Mouse (Mus musculus) MEL (cell line): Measurements from ENCODE around the gene Rpl6. TPM values are rescaled to one million over a fixed set of nuclear protein-coding genes. Genes with fewer than 3 reads are reported as not detected.

Experiments used
- DNase-seq: peaks from one replicate; pipeline ENCODE4 v3.0.0; 2011; ENCODE audit warnings: low read depth, low spot score
- H3K27ac ChIP-seq: 2 replicates; pipeline ENCODE4 v1.5.1; 2012; ENCODE audit warnings: low read depth, mild to moderate bottlenecking, control low read depth, low read length, moderate library complexity; ENCODE audit not compliant: control insufficient read depth
- H3K27me3 ChIP-seq, 2 experiments: fragments of 150-350 bp in 1 of 2; sonication (generic) in 1 of 2; 2 replicates each; pipeline ENCODE4 v1.6.1; 2012; ENCODE audit warnings: low read length in 2 of 2, mild to moderate bottlenecking in 2 of 2, improper control_type of control experiment in 1 of 2, moderate library complexity in 1 of 2; ENCODE audit not compliant: insufficient read depth in 2 of 2, control insufficient read depth in 1 of 2
- H3K36me3 ChIP-seq, 2 experiments: 2 replicates each; pipeline ENCODE4 v1.6.1; 2012 to 2014; ENCODE audit warnings: low read length in 2 of 2, improper control_type of control experiment in 1 of 2, inconsistent platforms in 1 of 2, mild to moderate bottlenecking in 1 of 2; ENCODE audit not compliant: insufficient read depth in 2 of 2, control insufficient read depth in 1 of 2
- H3K4me1 ChIP-seq, 2 experiments: fragments of 150-350 bp in 1 of 2; sonication (generic) in 1 of 2; 2 replicates each; pipeline ENCODE4 v1.6.1; 2012; ENCODE audit warnings: low read length in 2 of 2, improper control_type of control experiment in 1 of 2, mild to moderate bottlenecking in 1 of 2; ENCODE audit not compliant: insufficient read depth in 2 of 2, control insufficient read depth in 1 of 2
- H3K4me3 ChIP-seq, 2 experiments: fragments of 150-350 bp in 1 of 2; sonication (generic) in 1 of 2; 2 replicates each; pipeline ENCODE4 v1.5.1; 2012; ENCODE audit warnings: low read depth in 2 of 2, low read length in 2 of 2, mild to moderate bottlenecking in 2 of 2, moderate library complexity in 2 of 2, control low read depth in 1 of 2, improper control_type of control experiment in 1 of 2; ENCODE audit not compliant: control insufficient read depth in 1 of 2, insufficient read depth in 1 of 2
- H3K79me2 ChIP-seq: 2 replicates; pipeline ENCODE4 v1.6.1; 2012; ENCODE audit warnings: mild to moderate bottlenecking, low read length, moderate library complexity; ENCODE audit not compliant: control insufficient read depth, poor library complexity, insufficient read depth
- H3K9ac ChIP-seq: 2 replicates; pipeline ENCODE4 v1.6.1; 2012; ENCODE audit warnings: low read depth, mild to moderate bottlenecking, control low read depth, low read length, moderate library complexity; ENCODE audit not compliant: control insufficient read depth, poor library complexity, severe bottlenecking
- H3K9me3 ChIP-seq: fragments of 150-350 bp; sonication (generic); replicated peaks from 2 replicates; pipeline ENCODE4 v1.6.1; 2012; ENCODE audit warnings: mild to moderate bottlenecking, low read length, improper control_type of control experiment, moderate library complexity; ENCODE audit not compliant: insufficient read depth
- BHLHE40 ChIP-seq: IDR thresholded peaks from 2 replicates; pipeline ENCODE4 v1.6.1; 2012; ENCODE audit warnings: low read depth, mild to moderate bottlenecking, inconsistent platforms, low read length, improper control_type of control experiment, borderline replicate concordance
- CHD2 ChIP-seq: IDR thresholded peaks from 2 replicates; pipeline ENCODE4 v1.6.1; 2011; ENCODE audit warnings: low read length, improper control_type of control experiment
- CTCF ChIP-seq, 3 experiments: IDR thresholded peaks in 2 of 3; conservative IDR thresholded peaks in 1 of 3; 2 replicates each; pipeline ENCODE4 v1.5.1; 2011 to 2012; ENCODE audit warnings: low read length in 3 of 3, low read depth in 2 of 3, mild to moderate bottlenecking in 2 of 3, improper control_type of control experiment in 1 of 3, inconsistent platforms in 1 of 3, mixed read lengths in 1 of 3, moderate library complexity in 1 of 3; ENCODE audit not compliant: control insufficient read depth in 1 of 3, insufficient read depth in 1 of 3, poor library complexity in 1 of 3, severe bottlenecking in 1 of 3
- ELF1 ChIP-seq: IDR thresholded peaks from 2 replicates; pipeline ENCODE4 v1.6.1; 2014; ENCODE audit warnings: low read depth, mild to moderate bottlenecking, inconsistent platforms, low read length, improper control_type of control experiment, moderate library complexity
- EP300 ChIP-seq, 2 experiments: IDR thresholded peaks; 2 replicates each; pipeline ENCODE4 v1.6.1; 2011; ENCODE audit warnings: improper control_type of control experiment in 2 of 2, low read length in 2 of 2, low read depth in 1 of 2, mild to moderate bottlenecking in 1 of 2
- ETS1 ChIP-seq: IDR thresholded peaks from 2 replicates; pipeline ENCODE4 v1.6.1; 2012; ENCODE audit warnings: low read depth, mild to moderate bottlenecking, inconsistent platforms, low read length, improper control_type of control experiment, moderate library complexity
- KAT2A ChIP-seq: conservative IDR thresholded peaks from 2 replicates; pipeline ENCODE4 v1.6.1; 2012; ENCODE audit warnings: low read depth, low read length, improper control_type of control experiment, inconsistent platforms
- MAZ ChIP-seq: IDR thresholded peaks from 2 replicates; pipeline ENCODE4 v1.6.1; 2012; ENCODE audit warnings: low read depth, mild to moderate bottlenecking, inconsistent platforms, low read length, improper control_type of control experiment
- MYC ChIP-seq: IDR thresholded peaks from 2 replicates; pipeline ENCODE4 v1.6.1; 2011; ENCODE audit warnings: low read depth, mild to moderate bottlenecking, low read length, improper control_type of control experiment, moderate library complexity
- POLR2A ChIP-seq, 2 experiments: IDR thresholded peaks; 2 replicates each; pipeline ENCODE4 v1.6.1; 2011 to 2012; ENCODE audit warnings: low read length in 2 of 2, mild to moderate bottlenecking in 2 of 2, control low read depth in 1 of 2, improper control_type of control experiment in 1 of 2, low read depth in 1 of 2, moderate library complexity in 1 of 2; ENCODE audit not compliant: control insufficient read depth in 1 of 2, insufficient read depth in 1 of 2, poor library complexity in 1 of 2
- POLR2AphosphoS5 ChIP-seq: IDR thresholded peaks from 2 replicates; pipeline ENCODE4 v1.6.1; 2012; ENCODE audit warnings: low read depth, borderline replicate concordance, mild to moderate bottlenecking, inconsistent platforms, low read length, moderate library complexity, mixed read lengths
- RAD21 ChIP-seq: IDR thresholded peaks from 2 replicates; pipeline ENCODE4 v1.6.1; 2011; ENCODE audit warnings: mild to moderate bottlenecking, low read depth, low read length, improper control_type of control experiment
- SMC3 ChIP-seq: IDR thresholded peaks from 2 replicates; pipeline ENCODE4 v1.6.1; 2011; ENCODE audit warnings: low read depth, low read length, improper control_type of control experiment
- TAL1 ChIP-seq: IDR thresholded peaks from 2 replicates; pipeline ENCODE4 v1.6.1; 2012; ENCODE audit warnings: mild to moderate bottlenecking, inconsistent platforms, low read length, moderate library complexity, mixed read lengths
- ZKSCAN1 ChIP-seq: IDR thresholded peaks from 2 replicates; pipeline ENCODE4 v1.6.1; 2012; ENCODE audit warnings: low read depth, mild to moderate bottlenecking, inconsistent platforms, low read length, improper control_type of control experiment, moderate library complexity
- ZNF384 ChIP-seq: IDR thresholded peaks from 2 replicates; pipeline ENCODE4 v1.6.1; 2012; ENCODE audit warnings: low read depth, mild to moderate bottlenecking, inconsistent platforms, low read length, improper control_type of control experiment
- polyA plus RNA-seq, 2 experiments: library from polyadenylated mRNA; stranded (reverse) in 1 of 2; unstranded in 1 of 2; fragments of >175 nt in 1 of 2; fragments of >200 nt in 1 of 2; gene quantifications; 2 replicates each; pipeline versions ENCODE4 v1.2.1 to v1.2.4; 2012; ENCODE audit warnings: low replicate concordance in 2 of 2, low read depth in 1 of 2; ENCODE audit not compliant: insufficient read length in 2 of 2, insufficient read depth in 1 of 2, missing spikeins in 1 of 2
- total RNA-seq: library from RNA; depleted of rRNA; stranded (reverse); fragments of 300-350 nt; gene quantifications from 2 replicates; pipeline ENCODE4 v1.2.3, GENCODE M21; 2012

The Rpl6 gene
- total and polyA plus RNA-seq, 3 experiments = 850 to 2,901 (median 2,779) TPM

DNA sequence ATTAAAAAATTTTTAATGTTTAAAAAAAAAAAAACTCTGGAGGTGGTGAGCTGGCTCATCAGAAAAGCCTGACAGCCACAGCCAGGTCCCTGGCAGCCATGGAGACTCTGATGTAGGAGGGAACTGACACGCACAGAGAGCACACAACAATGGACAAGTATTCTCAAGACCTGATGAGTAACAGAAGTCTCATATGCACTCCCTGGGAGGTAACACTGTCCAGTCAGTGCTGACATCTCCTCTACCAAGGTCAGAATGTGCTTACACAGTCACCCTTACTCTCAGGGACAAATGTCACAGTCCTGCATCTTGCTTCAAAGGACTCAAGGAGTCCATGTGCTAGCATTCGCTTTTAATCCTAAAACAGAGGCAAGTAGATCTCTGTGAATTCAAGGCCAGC is 34.7 kb upstream of the Rpl6 start:
- Histone ChIP-seq H3K79me2 (no peaks in the 10 kb centered on the region), H3K36me3 (peaks cover 0 to 25% of the 10 kb centered on the region in 2 experiments; a peak in 2 of 4 replicates), H3K9me3 (no peaks in the 10 kb centered on the region), H3K27me3 (no peaks in the 10 kb centered on the region), H3K4me1 (no peaks in the 10 kb centered on the region), H3K9ac (no peak overlapping the region), H3K27ac (no peak overlapping the region), H3K4me3 (no peak overlapping the region)
- no peak for TF ChIP-seq ZNF384
- TF ChIP-seq ELF1 = no peak
- DNase-seq = no peak

DNA sequence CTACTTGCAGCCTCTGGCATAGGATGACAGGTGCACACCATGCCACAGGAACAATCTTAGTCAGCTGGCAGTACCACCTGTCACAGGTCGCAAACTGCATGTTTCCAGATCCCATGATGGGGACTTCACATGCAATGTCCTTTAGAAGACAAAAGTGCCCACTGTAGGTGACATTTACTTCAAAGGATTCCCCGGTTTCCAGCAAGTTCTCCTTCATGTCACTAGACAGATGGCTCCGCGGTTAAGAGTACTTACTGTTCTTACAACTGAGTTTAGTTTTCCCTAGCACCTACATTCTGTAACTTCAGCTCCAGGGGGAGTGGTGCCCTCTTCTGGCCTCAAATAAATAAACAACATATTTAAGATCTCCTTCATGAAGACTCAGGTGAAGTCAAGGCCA is 31.4 kb upstream of the Rpl6 start:
- no peaks in the 10 kb centered on the region for H3K27me3 ChIP-seq

DNA sequence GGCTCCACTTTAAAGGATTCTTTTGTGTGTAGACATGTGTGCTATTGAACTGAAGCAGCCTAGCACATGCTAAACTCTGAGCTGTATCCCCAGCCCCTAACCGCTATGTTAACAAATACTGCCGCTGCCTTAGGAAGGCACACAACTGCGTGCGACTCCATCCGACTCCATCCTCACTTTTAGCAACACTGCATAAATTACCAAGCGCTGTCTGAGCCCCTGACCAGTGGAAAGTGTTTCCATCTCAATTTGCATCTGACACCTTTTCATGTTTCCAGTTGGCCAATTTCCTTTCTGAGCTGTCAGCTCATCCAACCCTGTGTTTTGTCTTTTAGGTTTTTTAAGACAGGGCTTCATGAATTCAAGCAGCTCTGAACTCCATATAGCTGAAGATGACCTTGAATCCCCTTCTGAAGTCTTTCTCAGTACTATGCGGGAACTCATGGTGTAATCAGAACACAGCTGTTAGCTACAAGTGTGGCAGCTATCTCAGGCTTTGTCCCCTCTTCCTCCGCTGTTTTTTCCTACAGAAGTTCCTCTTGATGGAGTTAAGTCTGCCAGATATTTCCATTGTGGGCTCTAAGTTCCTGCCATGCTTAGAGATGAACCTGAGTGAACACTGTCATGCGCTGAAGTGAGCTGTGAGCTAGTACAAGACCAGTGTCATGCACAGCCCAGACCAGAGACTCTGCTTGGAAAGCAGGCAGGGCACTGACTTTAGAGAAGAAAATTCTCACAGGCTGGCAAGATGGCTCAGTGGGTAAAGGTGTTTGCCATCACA is 25.0 kb upstream of the Rpl6 start:
- H3K4me1 ChIP-seq = no peaks in the 10 kb centered on the region
- TF ChIP-seq MAZ (no peak), BHLHE40 (no peak), POLR2A (IDR thresholded peaks at IDR 0.05; ENCODE audit: control insufficient read depth in 1 of 2, insufficient read depth in 1 of 2, low read depth in 1 of 2, low read length in 2 of 2, poor library complexity in 1 of 2) (no peak), MYC (no peak), KAT2A (no peak), EP300 (IDR thresholded peaks at IDR 0.05; ENCODE audit: low read depth in 1 of 2, low read length in 2 of 2) (no peak), CHD2 (no peak), POLR2AphosphoS5 (no peak)
- H3K27me3 ChIP-seq = no peaks in the 10 kb centered on the region
- H3K79me2 ChIP-seq = peaks cover 27% of the 10 kb centered on the region
- H3K36me3 ChIP-seq = peaks cover 0 to 3% of the 10 kb centered on the region in 2 experiments; a peak in 2 of 4 replicates
- H3K27ac ChIP-seq = no peak overlapping the region
- DNase-seq = no peak
- H3K9ac ChIP-seq = no peak overlapping the region
- H3K4me3 ChIP-seq = no peak overlapping the region
- no peaks in the 10 kb centered on the region for H3K9me3 ChIP-seq

More for the DNA sequence above, 31.4 kb upstream of the Rpl6 start:
- H3K36me3 ChIP-seq = peaks cover 0 to 21% of the 10 kb centered on the region in 2 experiments; a peak in 2 of 4 replicates
- no peak overlapping the region for H3K27ac ChIP-seq
- 0 out of 2 replicates have a peak, but pooled peaks cover 1% of the 10 kb centered on the region for H3K79me2 ChIP-seq
- TF ChIP-seq CTCF (IDR thresholded peaks at IDR 0.05 in 2 of 3, conservative IDR thresholded peaks at IDR 0.05 in 1 of 3; ENCODE audit: control insufficient read depth in 1 of 3, insufficient read depth in 1 of 3, low read depth in 2 of 3, low read length in 3 of 3, poor library complexity in 1 of 3, severe bottlenecking in 1 of 3) (peak in 2 of 3 experiments; percentile 20 to 48; a peak in 2 of 6 replicates), TAL1 (no peak), SMC3 (peak; percentile 34; the same call in 1 of the 2 replicates), ZKSCAN1 (no peak), ETS1 (no peak), RAD21 (peak; percentile 18)
- peak; percentile 41 for DNase-seq
- H3K4me3 ChIP-seq = no peak overlapping the region
- no peaks in the 10 kb centered on the region for H3K4me1 ChIP-seq
- no peak overlapping the region for H3K9ac ChIP-seq
- H3K9me3 ChIP-seq = no peaks in the 10 kb centered on the region
